Mouse (Mus musculus) olfactory bulb, adult 2 months (tissue): ENCODE results near the gene Tmem82.

Experiments
- CTCF ChIP-seq: fragments of 200-500 bp; IDR thresholded peaks from 2 replicates; pipeline ENCODE4 v1.5.1; 2012; ENCODE audit warnings: low read depth, mild to moderate bottlenecking, low read length, moderate library complexity; ENCODE audit not compliant: insufficient read depth
- POLR2A ChIP-seq: fragments of 200-500 bp; IDR thresholded peaks from 2 replicates; pipeline ENCODE4 v1.6.1; 2012; ENCODE audit warnings: mild to moderate bottlenecking, low read depth, low read length, moderate library complexity; ENCODE audit not compliant: insufficient read depth

GRCm38 (mm10) chr4:141641353-141641771 is 22.9 kb upstream of the Tmem82 start:
- TF ChIP-seq POLR2A, result no peak
- TF ChIP-seq CTCF, result no peak
